Mouse (Mus musculus): ENCODE data around the gene Tmem8.

- TF ChIP-seq POLR2A (IDR thresholded peaks at IDR 0.05; ENCODE audit: extremely low read depth, insufficient read depth, low read length) = no peak
- TF ChIP-seq CTCF (IDR thresholded peaks at IDR 0.05; ENCODE audit: low read depth, low read length) = no peak
These were observed 36.0 kb downstream of the Tmem8 start for GRCm38 (mm10) chr17:26149056-26149455.
